Mouse (Mus musculus) kidney, adult 8-10 months (tissue): Measurements from ENCODE around the gene Otulinl.
"Not testable (repeated sequence)": the region's sequence is repeated elsewhere in the genome, so short reads cannot be mapped to it uniquely, and the experiment has no call there.

Source experiments
- DNase-seq, 2 experiments: peaks; one replicate each; pipeline ENCODE4 v3.0.0; 2022

Gene Otulinl

DNA sequence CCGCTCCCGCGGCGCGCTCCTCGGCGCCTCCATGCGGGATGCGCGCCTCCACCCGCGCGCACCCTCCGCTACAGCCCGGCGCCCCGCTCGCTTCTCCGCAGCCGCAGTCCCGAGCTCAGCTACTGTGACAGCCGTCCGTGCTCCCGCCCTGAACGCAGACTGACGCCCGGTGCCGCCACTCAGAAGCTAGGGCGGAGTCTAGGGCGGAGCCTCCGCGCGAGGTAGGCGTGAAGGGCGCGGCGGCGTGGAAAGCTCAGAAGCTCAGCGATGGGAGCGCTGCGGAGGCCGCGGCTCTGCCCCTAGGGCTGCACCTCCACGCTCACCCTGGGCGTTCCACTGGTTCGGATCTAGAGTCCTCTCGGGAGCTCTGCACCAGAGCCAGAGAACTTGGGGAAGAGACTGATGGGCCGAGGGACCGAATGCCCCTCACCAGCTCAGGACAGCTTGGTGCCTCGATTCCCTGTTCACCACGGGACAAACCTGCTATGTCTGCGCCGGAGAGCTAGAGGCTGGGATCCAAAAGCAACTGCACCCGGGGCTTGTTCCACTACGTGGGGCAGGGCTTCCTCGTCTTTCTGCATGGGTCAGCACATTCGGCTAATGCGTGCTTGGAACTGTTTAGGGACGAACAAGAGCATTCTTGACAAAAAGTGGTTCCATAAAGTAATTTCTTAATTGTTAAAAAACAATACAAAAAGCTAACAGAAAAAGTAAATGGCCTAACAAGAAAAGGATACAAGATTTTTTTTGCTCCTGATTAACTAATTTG lies at the start of gene Otulinl:
Gene Otulinl (minus strand): TSS at position 161 of the 769 bp plus-strand sequence.
- peak; percentile 89 to 95 for DNase-seq

DNA sequence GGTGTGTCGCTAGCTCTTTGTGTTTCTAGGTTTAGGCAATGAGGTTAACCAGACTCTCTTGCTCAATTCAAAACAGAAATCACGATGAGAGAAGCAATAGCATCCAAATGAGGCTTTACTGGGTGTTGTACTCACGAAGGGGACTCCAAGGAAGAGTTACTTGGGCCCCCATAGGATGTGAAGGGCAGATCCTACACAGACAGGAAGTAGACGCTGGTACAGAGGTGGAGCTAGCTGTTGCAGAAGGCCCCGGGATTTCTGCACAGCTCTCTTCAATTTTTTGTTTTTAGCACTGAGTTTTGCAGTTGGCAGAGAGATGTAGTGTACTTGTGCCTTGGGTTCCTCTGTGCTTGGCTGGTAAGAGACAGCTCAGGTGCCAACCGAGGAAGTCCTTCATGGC lies 44.8 kb upstream of the Otulinl start:
- DNase-seq, result no peak

DNA sequence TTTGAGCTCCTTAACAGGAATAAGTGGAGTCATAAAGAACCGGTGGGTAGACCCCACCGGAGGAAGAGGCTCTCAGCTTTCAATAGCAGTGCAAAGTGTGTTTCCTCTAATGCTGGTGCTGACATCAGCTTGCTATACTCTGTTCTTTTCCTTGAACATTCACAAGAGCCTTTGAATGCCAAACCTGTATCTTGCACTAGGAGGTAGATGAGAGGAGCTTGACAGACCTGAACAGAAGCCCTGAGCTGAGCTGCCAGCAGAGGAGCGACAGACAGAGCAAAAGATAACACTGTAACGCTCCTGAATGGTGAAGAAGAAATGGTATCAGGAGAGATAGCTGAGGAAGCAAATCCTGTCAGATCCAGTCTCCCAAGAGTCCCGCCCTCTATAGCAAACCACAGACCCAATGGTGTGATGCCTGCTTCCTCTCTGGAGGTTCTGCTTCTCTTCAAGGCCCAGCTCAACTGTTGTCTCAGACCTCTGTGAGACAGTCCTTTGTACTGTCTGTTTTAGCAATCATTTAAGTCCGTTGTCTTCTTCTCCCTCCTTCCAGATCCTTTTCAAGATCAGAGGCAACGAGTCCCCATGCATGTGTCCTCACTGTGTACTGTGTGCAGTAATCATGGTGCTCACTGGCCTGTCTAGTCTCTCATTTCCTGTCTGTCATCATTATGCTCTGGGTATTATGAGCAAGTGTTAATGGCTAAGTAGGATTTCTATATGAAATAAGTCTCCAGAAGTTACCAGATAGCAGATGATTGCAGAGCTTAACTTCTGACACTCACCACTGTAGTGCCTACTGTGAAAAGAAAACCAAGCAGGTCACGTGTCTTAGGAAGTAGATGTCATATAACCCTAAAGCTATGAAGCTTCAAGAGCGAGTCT lies 43.7 kb upstream of the Otulinl start:
- DNase-seq, result no peak

DNA sequence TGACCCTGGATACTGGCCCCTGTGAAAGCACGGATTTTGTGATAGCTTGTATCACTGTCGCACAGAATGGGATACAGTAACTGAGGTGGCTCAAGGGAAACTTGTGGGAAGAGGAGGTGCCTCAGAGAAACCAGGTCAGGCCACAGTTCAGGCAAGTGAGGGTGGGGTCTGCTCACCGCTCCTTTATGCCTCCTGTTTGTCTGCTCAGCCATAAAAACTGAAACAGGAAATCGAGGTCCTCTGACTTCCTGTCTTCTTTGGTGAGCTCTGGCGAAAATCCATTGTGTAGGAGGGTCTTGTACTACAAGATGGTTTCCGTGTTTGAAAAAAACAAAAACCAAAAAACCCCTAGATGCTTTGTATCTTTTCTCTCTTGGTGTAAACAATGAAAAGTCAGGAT lies 42.9 kb upstream of the Otulinl start:
- DNase-seq, result no peak

DNA sequence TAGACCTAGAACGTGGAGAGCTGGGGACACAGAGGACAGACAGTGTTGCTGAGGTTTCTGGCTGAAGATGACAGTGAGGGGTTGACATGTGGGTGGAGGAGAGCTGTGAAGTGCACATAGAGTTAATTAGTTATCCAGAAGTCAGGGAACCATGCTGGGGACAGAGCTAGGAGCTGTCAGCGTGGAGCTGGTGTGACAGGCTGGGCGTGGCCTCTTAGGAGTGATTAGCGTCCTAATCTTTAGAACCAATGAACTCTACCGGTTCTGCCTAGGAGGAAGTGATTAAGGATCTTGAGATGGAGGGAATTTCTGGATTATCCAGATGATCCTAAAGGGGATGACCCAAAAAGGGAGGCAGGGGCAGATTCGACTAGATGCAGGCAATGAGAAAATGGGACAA lies 42.4 kb upstream of the Otulinl start:
- no peak for DNase-seq

DNA sequence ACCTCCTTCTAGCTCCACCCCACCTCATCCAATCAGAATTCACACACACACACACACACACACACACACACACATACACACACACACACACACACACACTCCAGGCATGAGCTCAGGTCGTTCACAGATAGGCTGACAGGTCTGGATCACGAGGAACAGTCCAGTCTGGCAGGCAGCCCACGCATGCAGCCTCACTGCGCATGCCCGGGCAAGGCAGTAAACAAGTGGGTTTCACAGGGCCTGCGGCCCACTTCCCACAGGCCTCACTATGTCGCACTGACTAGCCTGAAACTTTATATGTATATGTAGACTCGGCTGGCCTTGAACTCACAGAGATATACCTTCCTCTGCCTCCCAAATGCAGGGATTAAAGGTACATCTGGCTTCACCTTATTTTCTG lies 38.9 kb upstream of the Otulinl start:
- not testable (repeated sequence) for DNase-seq

DNA sequence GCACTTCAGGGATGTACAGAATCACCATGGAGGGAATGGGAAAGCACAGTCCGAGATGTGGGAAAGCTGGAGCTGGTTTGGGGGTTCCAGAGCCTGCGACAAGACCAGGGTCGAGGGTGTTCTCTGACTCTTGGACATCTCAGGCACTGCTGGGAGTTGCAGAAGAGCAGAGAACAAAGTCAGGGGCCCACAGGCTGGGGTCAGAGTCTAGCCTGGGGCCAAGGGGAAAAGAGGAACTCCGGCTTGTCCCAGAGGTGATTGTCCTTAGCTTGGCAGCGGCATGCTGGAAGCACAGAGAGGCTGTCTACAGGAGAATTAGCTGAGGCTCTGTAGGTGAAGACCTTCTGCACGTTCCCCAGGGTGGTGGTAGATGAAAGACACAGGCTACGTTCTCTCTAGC lies 37.3 kb upstream of the Otulinl start:
- DNase-seq, result no peak

DNA sequence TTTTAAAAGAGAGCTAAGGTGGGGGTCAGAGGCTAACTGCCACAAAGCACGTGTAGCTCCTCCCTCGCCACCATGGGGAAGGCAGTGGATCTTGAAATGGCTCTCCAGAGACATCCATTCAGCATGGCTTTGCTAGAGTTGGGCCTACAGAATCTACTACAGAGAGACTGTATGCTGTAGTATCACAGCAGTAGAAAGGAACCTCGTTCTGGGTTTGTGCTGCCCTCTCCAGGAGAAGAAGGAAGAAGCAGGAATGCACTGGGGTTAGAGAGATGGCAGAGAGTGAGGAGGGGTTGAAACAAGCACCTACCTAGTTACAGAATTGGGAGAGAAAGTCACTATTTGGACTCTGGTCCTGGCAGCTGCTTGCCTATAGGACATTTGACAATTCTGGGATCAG lies 34.0 kb upstream of the Otulinl start:
- peak; percentile 12 to 33 for DNase-seq

DNA sequence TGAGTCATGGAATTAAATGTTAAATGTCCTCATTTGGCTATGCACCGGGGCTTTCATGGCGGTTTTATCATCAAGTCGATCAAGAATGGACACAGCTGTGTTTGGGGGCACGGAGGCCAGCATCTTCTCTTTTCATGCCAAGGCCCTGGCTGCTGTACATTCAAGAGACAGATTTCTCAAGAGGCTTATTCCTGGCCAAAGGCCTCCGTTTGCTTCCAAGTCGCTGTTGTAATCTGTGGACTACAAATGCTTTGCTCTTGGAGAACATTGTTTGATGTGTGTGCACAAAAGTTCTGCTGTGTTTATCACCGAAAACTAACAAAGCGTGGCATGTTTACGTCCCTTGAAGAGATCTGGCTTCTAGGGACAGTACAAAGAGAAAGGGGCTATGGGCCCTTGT lies 29.3 kb upstream of the Otulinl start:
- no peak for DNase-seq

DNA sequence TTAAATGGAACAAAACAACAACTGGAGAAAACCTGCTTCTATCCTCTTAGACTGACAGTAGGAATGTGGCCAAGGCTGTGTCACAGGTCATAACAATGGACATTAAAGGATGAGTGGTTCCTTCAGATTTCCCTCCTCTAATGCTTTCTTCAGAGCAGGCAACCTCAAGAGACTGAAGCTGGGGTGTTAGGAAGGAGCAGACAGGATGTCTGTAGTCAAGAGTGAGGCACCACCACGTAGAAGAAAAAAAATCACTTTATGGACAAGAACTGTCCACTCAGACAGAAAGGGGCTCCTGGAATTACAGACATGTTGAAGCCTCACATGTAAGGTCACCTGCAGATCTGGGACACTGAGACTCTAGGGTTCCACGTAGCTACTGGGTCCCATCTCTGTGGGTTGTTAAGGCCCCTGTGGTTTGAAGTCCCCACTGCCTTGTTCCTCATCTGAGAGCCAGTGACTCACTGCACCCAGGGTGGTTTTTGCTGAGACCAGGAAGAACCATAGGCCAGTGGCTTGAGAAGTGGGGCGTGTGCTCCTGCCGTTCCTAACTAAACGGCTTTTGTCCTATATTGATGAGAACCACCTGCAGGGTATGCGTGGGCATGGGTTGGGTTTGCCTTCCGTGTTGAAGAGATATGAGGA lies 27.7 kb upstream of the Otulinl start:
- no peak for DNase-seq

DNA sequence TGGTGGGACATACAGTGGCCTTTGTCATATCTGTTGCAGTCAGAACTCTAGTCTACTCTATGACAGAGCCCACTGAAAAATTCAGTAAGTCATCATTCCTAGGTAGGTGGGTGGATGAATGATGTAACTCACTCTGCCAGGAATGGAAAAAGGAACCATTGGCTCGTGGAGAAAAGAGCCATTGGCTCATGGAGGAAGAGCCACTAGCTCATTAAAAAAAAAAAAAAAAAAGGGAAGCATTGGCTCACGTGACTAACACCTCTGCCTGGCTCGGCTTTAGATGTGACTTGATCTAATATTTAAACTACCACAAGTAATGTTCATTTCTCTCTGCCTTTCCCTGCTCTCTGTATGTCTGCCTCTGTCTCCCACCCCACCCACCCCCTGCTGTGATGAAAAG lies 27.1 kb upstream of the Otulinl start:
- no peak for DNase-seq

DNA sequence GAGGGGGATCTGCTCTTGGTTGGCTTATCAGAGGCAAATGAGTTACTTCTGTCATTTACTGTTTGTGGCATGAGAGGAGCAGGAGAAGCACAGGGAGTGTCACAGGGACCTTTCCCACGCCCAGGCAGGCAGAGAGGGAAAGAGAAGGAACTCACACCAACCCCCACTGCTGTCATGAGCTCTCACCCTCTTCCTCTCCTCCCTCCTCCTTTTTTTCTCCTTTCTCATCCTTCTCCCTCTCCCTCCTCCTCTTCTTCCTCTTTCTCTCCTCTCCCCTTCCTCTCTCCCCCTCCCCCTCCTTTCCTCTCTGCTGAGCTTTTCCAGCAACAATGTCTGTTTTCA lies 21.6 kb upstream of the Otulinl start:
- no peak for DNase-seq

DNA sequence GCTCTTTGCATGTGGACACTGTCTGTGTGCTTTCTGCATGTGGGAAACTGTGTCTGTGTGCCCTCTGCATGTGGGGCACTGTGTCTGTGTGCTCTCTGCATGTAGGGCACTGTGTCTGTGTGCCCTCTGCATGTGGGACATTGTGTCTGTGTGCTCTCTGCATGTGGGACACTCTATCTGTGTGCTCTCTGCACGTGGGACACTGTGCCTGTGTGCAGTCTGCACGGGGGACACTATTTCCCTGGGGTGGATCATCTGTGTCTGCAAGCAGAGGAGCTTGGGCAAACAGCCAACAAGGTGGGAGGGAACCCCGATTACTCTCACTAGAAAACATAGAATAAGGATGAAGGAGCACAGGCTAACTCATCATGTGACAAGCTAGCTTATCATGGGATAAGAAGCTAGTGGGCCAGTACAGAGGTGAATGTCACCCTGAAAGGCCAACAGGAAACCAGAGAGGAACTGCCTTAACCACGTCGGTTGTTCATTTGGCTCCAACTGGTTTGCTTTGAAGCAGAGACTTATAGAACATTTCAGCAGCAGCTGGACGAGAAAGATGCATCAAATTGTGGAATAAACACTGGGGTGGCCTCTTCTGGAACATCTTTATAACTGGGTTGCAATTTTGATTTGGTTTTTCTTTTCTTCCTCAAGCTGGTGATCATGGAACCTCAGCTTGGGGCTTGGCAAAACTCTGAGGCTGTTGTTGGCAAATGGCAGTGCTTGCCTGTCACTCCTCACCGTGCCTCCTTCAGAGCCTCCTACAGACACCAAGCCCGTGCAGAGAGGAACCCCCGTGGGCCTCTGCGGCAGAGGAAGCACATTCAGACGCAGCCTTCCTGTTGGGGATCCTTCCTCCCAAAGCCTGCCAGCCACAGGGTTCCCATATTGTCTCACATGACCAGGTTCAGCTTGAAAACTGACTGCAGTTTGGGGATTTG lies 20.9 kb upstream of the Otulinl start:
- DNase-seq, result peak in 1 of 2 experiments; percentile 8

DNA sequence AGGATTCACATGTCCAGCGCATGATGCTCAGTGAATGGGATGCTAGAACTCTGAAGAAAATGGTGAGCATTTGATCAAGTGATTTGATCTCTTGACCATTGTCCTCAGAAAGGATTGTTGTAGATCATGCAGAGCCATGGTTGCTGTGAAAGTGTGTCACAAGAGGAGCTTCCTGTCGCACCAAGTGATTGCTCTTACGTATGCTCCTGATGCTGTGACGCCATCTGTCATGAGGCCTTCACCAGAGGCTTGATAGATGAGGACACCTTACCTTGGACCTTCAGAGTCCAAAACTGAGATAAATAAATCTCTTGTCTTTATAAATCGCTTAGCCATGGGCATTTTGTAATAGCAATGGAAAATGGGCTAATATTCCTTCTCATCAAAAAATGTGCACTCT lies 16.3 kb upstream of the Otulinl start:
- no peak for DNase-seq

DNA sequence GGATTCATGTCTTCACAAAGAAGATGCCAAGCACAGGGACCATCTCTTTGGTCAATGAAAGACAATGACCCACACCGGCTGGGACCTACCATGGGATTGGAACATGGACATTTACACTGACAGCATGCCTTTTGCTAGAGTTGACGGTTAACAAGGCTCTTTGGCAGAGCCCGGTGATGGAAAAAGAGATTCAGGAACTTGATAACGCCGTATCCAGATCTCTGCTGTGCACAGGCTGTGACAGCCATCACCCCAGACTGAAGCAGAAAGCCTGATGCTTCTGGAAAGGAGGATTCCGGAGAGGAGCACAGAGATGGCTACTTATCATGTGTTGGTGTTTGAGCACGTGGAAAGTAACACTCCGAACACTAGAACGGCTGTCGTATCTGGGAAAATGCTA lies 11.9 kb upstream of the Otulinl start:
- no peak for DNase-seq

DNA sequence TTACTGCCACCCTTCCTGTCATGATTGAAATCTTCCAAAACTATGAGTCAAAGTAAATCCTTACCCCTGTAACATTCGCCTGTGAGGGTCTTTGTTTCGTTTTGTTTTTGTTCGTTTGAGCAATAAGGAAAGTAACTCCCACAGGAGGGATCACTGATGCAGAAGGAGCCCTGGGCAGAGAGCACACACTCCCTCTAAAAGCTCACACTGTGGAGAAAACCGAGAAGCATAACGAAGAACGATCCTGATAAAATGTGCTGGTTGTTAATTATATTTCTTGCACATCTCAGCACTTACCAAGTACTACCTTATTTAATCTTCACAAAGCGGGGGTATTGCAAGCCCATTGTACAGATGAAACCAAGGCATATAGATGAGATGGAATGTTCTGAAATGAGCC lies 10.8 kb upstream of the Otulinl start:
- no peak for DNase-seq

DNA sequence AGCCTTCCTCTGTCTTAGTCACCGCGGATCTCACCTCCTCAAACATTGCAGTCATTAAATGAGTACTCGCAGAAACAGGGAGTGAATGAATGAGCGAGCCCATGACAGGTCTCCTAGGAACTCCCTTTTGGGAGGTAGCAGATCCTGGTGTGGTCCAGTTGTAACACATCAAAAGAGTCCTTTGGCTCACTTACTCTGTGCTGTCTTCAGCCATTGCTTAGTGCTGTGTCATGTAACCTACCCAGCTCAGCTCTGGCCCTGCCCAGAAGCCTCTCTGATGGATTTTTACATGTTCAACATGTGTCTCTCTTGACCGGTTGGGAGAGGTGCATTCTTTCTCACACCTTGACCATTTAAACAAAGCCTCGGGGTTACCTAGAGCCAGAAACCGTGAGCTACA lies 9.8 kb upstream of the Otulinl start:
- no peak for DNase-seq

DNA sequence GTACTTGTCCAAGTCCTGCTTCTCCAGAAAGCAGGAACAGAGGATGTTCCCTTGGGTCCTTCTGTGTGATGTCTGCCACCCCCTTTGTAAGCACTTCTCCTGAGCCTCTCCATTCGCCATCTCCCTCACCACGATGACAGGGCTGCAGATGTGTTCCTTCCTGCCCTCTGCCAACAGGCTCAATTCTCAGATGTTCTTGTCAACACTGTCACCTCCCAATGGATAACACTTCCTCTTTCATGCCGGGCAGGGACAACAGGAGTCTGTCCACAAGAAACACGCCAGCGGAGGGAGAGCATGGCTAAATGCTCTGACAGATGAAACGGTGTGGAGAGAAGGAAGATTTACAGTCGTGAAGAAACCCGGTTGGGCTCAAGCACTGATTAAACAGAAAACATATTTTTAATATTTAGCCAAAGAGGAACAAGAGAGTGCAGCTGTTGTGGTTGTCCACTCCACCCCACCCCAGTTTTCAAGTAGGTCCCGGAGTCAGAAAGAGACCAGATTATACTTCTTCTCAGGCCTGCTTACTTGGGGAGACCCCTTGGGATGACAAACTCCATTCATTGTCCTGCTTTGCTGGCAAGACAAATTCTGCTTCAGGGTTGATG lies 6.8 kb upstream of the Otulinl start:
- DNase-seq, result no peak

DNA sequence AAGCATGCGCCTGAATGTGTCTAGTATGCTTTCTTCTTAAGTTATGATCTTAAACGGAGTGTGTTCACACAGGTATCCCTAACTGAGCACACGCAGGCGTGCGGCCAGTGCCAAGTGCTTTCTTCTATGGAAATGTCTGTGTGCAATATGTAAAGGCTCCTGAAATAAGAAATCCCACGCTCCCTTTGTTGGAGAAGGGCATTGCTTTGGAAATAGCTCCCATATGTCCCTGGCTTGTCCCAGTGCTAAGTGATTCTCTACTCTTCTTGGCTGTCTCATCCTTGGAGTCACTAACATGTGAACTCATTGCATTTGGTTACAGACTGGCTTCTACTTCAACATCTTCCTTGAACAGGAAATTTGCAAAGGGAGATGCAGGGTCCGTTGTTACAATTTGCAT lies 3.4 kb upstream of the Otulinl start:
- no peak for DNase-seq

DNA sequence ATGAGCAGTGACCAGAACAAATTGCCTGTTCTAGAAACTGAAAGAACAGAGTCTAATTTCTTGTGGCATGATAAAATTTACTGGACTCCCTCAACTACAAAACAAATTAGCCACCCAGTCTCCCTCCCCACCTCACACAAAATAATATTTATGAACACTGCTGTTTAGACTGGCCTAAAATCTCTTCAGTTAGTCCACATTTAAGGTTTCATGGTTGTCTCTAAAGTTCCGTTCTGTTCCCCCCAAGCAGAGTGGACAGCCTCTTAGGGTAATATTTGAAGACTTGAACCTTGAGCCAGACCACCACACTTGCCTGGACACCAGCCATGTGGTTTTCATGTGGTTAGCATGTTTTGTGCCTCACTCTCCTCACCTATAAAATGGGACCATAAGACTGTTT lies 1.8 kb upstream of the Otulinl start:
- no peak for DNase-seq

DNA sequence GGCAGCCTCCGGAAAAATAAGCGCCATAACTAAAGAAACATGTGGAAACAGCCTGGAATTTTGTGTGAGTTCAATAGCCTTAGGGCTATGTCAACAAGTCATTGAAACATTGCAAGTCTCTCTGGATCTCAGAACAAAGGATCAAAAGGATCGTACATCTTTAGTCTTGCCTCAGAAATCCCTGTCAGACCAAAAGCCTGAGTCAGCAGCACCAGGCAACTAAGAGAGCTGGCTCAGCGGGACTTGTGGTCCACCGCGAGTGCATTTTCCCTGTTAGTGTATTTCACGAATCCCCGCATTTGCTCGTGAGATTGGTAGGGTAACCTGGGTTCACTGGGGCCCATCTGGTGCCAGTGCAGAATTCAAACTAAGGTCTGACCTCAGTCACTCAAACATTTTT lies 1.2 kb upstream of the Otulinl start:
- DNase-seq, result no peak

DNA sequence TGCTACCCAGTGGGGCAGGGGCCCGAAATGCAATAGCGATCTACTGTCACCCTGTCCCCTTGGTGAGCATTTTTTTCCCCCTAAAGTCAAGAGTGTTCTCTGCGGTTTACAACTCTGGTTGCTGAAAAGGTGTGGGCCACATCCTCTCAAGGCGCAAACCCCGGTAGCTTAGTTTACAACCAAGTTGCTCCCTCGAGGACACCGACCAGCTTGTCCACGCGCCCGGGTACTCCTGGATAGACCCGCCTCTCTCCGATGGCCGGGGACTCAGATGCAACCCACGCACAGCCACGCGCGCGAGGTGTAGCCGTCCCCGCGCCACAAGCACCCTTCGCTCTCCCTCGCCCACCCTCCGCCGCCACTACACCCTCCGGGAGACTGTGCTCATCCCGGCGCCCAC lies 382 bp downstream of the Otulinl start:
- DNase-seq, result peak in 1 of 2 experiments; percentile 8
